Mouse (Mus musculus): ENCODE measurements around the gene Wdr76. TPM values are rescaled to one million over a fixed set of nuclear protein-coding genes. Genes with fewer than 3 reads are reported as not detected.

The Wdr76 gene
- 11.9 and 14.1 TPM in 2 replicates for polyA plus RNA-seq (2012; rRNA removed)

DNA sequence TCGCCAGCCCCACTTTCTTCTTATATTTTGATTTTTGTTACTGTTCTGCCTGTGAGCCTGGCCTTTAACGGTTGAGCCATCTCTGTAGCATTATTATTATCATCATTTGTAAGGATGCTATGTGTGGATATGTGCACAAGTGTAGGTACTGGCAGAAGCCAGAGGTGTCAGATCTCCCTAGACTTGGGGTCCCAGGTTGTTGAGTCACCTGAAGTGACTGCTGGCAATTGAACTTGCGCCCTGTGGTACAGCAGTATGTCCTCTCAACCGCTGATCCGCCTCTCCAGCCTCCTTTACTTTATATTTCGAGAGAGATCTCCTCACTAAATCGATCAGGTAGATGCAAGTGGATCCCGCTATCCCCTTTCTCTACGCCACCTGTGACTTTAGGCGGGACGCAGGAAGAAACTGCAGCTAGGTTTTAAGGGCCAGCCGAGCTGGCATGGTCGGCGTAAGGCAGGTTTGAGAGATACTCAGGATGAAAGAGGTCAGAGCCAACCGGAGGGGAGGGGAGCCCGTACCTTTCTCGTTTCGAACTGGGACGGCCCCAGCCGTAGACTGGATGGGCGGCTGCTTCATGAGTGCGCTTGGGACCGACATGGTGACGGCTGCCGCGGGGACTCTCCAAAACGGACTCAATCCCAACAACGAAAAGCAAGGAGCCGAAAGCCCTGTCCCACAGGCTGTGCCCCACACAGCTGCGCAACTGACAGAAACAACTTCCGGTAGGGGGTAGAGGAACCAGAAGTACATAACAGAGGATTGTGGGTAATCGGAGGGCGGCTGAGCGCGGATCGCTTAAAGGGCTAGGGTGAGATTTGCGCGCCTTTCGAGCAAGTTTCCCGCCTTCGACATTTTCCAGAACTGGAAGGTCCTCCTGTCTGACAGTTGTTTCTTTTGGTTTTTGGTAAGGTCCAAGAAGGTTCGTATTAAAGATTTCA is at the start of gene Wdr76, which contains the start of gene Mfap1a:
TSS of gene Wdr76 (plus strand) at position 782 of the 941 bp plus-strand sequence.
TSS of gene Mfap1a (minus strand) at position 724 of the 941 bp plus-strand sequence.

DNA sequence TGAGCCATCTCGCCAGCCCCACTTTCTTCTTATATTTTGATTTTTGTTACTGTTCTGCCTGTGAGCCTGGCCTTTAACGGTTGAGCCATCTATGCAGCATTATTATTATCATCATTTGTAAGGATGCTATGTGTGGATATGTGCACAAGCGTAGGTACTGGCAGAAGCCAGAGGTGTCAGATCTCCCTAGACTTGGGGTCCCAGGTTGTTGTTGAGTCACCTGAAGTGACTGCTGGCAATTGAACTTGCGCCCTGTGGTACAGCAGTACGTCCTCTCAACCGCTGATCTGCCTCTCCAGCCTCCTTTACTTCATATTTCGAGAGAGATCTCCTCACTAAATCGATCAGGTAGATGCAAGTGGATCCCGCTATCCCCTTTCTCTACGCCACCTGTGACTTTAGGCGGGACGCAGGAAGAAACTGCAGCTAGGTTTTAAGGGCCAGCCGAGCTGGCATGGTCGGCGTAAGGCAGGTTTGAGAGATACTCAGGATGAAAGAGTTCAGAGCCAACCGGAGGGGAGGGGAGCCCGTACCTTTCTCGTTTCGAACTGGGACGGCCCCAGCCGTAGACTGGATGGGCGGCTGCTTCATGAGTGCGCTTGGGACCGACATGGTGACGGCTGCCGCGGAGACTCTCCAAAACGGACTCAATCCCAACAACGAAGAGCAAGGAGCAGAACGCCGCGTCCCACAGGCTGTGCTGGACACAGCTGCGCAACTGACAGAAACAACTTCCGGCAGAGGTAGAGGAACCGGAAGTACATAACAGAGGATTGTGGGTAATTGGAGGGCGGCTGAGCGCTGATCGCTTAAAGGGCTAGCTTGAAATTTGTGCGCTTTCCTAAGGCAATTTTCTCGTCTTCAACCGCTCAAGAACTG is 33.0 kb upstream of the Wdr76 start, which contains the start of gene Mfap1b:
TSS of gene Mfap1b (minus strand) at position 767 of the 879 bp plus-strand sequence.

Other genes starting within 250 kb of the Wdr76 start
- 18.5 and 20.7 TPM in 2 replicates for gene Trp53bp1, start 235.3 kb upstream of the Wdr76 start, polyA plus RNA-seq (2012; rRNA removed)
- 0.07 and 0.08 TPM in 2 replicates for gene Map1a, start 217.1 kb upstream of the Wdr76 start, polyA plus RNA-seq (2012; rRNA removed)
- 4.3 and 4.7 TPM in 2 replicates for gene Ppip5k1, start 151.3 kb upstream of the Wdr76 start, polyA plus RNA-seq (2012; rRNA removed)
- gene Ckmt1, start 149.0 kb upstream of the Wdr76 start, polyA plus RNA-seq (2012; rRNA removed), result 0.03 TPM in 1 of 2 replicates, not detected in the other
- not detected in 2 replicates for gene Strc, start 119.6 kb upstream of the Wdr76 start, polyA plus RNA-seq (2012; rRNA removed)
- 106 and 117 TPM in 2 replicates for gene Pdia3, start 92.9 kb upstream of the Wdr76 start, polyA plus RNA-seq (2012; rRNA removed)
- gene Catsper2, start 92.9 kb upstream of the Wdr76 start, polyA plus RNA-seq (2012; rRNA removed), result 0.58 and 0.63 TPM in 2 replicates
- 1.0 and 1.3 TPM in 2 replicates for gene Ell3, start 62.4 kb upstream of the Wdr76 start, polyA plus RNA-seq (2012; rRNA removed)
- 356 and 369 TPM in 2 replicates for gene Serf2, start 57.5 kb upstream of the Wdr76 start, polyA plus RNA-seq (2012; rRNA removed)
- gene Hypk, start 53.4 kb upstream of the Wdr76 start, polyA plus RNA-seq (2012; rRNA removed), result 34.0 and 34.2 TPM in 2 replicates
- gene Serinc4, start 49.9 kb upstream of the Wdr76 start, polyA plus RNA-seq (2012; rRNA removed), result 0.17 and 0.23 TPM in 2 replicates
- gene Mfap1b, start 32.7 kb upstream of the Wdr76 start, polyA plus RNA-seq (2012; rRNA removed), result 9.9 and 10.2 TPM in 2 replicates
- gene Mfap1a, start 58 bp upstream of the Wdr76 start, polyA plus RNA-seq (2012; rRNA removed), result 7.1 and 7.7 TPM in 2 replicates

Measured in liver, embryonic 14 days (tissue).